Mouse (Mus musculus) large intestine, adult 2 months (tissue): ENCODE measurements around the gene Cmtm1. TPM values are rescaled to one million over a fixed set of nuclear protein-coding genes. Genes with fewer than 3 reads are reported as not detected.
A peak's percentile ranks its signal among the peaks of the same experiment; 100 is the strongest.
"Not testable (repeated sequence)": the region's sequence is repeated elsewhere in the genome, so short reads cannot be mapped to it uniquely, and the experiment has no call there.

Experiments used
- DNase-seq: peaks from one replicate; pipeline ENCODE4 v3.0.0-alpha.2; 2012; ENCODE audit warnings: low read depth, low spot score
- WGBS: fragments of 180-500 bp; shearing (Covaris S2); methylation state at CpG from one replicate; pipeline ENCODE4 v1.1.7; 2018; 5-methylcytosine and 5-hydroxymethylcytosine counted together
- polyA plus RNA-seq: library from polyadenylated mRNA; depleted of rRNA; stranded (reverse); fragments of >200 nt; gene quantifications from 2 replicates; pipeline ENCODE4 v1.2.3, GENCODE M21; 2012

Cmtm1 gene
- polyA plus RNA-seq, 1 experiment = not detected

DNA sequence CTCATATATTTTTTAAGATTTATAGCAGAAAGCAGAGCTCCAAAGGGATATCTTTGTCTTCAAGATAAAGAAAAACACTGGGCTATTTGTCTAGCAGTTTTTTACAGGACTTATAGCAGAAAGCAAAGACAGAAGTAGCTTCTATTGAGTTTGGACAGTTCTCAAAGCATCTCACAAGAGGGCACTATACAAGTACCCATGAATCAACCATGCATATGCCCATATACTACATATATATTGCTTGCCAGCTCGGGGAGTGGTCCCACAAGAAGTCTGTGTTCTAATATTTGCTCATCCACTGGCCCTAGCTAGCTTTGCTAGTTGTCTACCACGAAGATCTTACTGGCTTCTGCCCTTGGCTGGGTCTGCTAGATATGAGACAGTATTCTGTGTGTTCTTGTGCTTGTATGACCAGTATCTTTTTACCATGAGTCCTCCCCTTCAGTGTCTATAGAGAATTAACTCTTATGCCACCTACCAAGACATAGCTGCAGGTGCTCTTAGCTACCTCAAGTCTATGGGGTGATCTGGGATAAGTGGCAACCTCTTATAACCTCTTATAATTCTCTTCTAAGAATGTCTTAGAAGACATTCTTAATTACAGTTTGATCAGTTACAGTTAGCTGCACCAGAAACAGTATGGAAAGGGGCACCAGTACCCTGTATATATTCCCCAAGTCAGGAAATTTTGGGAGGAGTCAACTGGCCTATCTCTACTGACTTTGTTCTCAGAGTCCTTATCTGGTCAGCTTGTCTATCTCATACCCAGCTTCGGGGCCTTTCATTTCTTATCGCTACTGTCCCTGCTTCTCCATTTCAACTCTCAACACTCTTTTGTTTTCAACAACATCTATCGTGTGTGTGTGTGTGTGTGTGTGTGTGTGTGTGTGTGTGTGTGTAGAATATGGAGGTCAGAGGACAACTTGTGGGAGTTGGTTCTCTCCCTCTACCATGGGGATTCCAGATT lies 23.0 kb upstream of the Cmtm1 start:
- 71% methylated on average over 5 of the region's 5 CpGs for WGBS
- no peak for DNase-seq

DNA sequence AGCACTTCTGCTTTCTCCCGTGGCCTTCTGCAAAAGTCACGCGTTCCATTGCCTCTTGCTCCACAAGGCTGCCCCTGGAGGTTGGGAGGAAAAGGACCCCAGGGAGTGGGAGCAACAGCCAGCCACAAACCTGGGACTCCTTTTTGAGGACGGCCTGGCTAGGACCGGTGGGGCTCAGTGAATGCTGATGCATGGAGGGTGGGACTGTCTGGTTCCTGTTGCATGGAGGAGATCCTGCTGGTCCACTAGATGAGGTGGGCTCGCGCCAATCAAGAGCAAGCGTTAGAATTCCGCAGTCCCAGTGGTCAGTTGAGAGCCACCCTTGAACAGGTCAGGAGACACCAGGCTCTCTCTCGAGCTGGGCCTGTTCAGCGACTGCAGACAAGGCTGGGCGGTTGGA lies 12.0 kb upstream of the Cmtm1 start, which contains the start of gene Cmtm2b:
TSS of gene Cmtm2b (plus strand) at position 301 of the 400 bp plus-strand sequence.
- not testable (repeated sequence) for DNase-seq
- 81% methylated on average over 12 of the region's 12 CpGs for WGBS

DNA sequence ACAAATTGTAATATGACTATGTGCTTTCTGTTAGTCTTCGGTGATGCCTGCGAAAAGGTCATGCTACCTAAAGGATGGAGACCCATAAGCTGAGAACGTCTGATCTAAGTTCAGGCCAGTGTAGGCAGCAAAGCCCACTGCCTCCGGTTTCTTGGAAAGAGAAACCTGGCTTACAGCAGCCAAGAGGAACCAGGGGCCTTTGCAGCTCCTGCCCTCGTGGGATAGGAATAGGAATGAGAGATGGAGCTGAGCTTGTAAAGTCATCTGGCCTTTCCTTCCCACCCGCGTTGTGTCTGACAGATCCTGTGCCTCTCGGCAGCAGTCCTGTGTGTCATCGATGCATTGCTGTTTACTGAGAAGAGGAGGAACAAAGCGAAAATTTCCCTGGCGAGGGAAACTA lies 11.3 kb upstream of the Cmtm1 start, which contains the start of gene Gm11020:
TSS of gene Gm11020 (plus strand) at position 301 of the 400 bp plus-strand sequence.
- WGBS = 75% methylated on average over 11 of the region's 11 CpGs
- DNase-seq = not testable (repeated sequence)

GRCm38 (mm10) chr8:104313311-104313710 lies 3.4 kb upstream of the Cmtm1 start:
- WGBS = 40% methylated on average over 4 of the region's 4 CpGs
- DNase-seq = no peak

- not testable (repeated sequence) for DNase-seq
- 90% methylated on average over 3 of the region's 3 CpGs for WGBS
These were observed 2.1 kb upstream of the Cmtm1 start for GRCm38 (mm10) chr8:104312023-104312422.

- DNase-seq = not testable (repeated sequence)
- WGBS = 27% methylated on average over 6 of the region's 6 CpGs
These were observed 1.6 kb downstream of the Cmtm1 start for GRCm38 (mm10) chr8:104308341-104308740.

GRCm38 (mm10) chr8:104304962-104305361 lies 5.0 kb downstream of the Cmtm1 start:
- DNase-seq = no peak
- 78% methylated on average over 11 of the region's 11 CpGs for WGBS

DNA sequence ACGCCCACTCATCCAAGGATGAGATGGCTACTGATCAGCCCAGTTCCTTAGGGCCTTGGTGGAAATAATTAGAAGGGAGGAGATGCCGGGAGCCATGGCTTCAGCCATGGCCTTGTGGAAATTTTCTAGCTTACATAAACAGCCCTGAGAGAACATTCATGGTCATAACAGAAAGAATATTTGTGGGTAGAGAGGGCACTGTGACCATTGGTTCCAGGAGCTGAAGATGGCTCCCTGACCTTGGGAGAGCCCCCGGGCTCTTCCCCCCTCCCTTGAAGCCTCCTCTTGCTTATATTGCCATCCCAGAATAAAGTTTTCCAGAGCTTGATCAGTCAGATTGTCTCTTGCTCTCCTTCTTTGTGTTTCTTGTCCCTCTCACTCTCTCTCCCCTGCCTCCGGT lies 7.4 kb downstream of the Cmtm1 start:
- WGBS = 95% methylated on average over 4 of the region's 4 CpGs

DNA sequence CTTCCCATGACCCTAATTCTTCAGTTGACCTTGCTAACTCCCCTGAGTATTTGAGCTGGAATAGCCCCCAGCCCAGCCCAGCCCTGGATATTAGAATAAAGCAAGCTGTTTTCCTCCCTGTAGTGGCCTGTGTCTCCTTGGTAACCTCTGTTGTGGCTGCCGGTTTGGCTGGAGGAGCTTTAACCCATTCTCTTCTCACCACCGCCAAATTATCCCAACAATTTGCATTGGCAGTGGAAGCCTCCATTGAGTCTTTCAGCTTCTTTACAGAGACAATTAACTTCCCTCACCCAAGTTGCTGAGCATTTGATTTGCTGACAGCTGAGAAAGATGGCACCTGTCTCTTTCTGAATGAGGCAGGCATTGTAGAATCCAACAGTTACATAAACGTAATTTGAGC lies 8.4 kb downstream of the Cmtm1 start:
- whole genome bisulfite sequencing = 19% methylated on average over 3 of the region's 3 CpGs
- DNase-seq = not testable (repeated sequence)

More for the DNA sequence above, 7.4 kb downstream of the Cmtm1 start:
- DNase-seq = not testable (repeated sequence)

GRCm38 (mm10) chr8:104294396-104294795 lies 15.5 kb downstream of the Cmtm1 start:
- WGBS = 71% methylated on average over 1 of the region's 1 CpGs
- DNase-seq = no peak

- not testable (repeated sequence) for DNase-seq
- 87% methylated on average over 12 of the region's 12 CpGs for WGBS
These were observed 16.9 kb downstream of the Cmtm1 start, which contains the start of gene Cmtm2a for GRCm38 (mm10) chr8:104293081-104293480. Cmtm2a (minus strand) TSS chr8:104293181.

GRCm38 (mm10) chr8:104268937-104269440 lies 41.0 kb downstream of the Cmtm1 start:
- DNase-seq = no peak
- WGBS = 75% methylated on average over 6 of the region's 6 CpGs

DNA sequence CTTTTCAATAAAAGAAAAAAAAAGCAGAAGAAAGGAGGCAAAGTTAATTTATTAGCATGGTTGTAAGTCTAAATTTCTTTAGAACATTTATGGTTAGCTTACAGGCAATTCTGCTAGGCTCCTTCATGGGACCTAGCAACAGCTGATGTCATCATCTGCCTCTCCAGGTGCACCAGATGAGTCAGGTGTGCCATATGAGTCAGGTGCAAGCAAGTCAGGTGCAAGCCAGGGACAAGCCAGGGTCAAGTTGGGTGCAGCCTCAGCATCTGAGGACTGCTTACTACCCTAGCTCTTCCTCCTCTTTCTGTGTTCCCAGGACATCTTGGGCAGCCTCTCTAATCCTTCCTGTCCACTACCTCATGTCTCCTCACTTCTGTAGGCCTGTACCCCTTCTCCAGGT lies 41.6 kb downstream of the Cmtm1 start:
- DNase-seq = no peak

DNA sequence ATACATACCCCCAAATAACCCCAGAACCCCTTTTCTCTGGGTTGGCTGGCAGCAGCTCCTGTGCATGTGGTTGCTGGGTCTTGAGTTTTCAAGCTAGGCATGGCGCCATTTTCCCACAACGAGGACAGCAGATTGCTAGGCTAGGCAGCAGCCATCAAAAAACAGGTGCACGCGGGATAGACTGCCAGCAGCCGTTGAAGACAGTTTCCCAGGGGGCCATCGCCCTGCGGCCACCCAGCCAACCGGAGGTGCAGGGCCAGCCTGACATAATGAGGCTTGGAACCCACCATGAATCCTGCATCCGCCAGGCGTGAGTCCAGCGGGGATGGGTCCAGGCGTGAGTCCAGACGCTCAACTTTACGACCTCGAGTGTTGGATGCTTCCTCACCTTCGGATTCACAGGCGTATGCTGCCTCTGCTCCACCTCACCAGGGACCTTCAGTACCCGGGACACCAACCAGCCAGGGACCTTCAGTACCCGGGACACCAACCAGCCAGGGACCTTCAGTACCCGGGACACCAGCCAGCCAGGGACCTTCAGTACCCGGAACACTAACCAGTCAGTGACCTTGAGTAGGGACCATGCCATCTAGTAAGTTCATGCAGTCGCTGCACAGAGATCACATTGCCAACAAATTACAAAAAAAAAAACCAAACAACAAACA lies 45.5 kb downstream of the Cmtm1 start:
- 97% methylated on average over 22 of the region's 22 CpGs for WGBS

DNA sequence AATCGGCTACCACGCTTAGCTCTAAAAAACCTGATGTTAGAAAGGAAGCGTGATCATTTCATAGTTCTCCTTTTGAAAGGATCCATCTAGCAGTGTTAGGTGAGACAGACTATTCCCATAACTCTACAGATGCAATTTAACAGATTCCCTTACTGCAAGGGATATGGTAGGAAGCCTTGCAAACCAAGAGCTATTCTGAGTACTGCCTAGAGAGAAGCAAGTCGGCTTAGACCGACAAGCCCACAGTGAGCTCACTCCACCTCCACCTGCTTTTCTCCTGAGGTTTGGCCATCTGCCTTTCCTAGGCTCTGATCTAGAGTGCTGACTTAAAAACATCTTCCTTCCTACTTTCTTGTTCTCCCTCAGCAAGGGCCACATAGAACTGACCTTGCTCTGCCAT lies 48.1 kb downstream of the Cmtm1 start:
- 93% methylated on average over 5 of the region's 5 CpGs for WGBS
- DNase-seq = not testable (repeated sequence)

More for the DNA sequence above, 45.5 kb downstream of the Cmtm1 start:
- DNase-seq = not testable (repeated sequence)

DNA sequence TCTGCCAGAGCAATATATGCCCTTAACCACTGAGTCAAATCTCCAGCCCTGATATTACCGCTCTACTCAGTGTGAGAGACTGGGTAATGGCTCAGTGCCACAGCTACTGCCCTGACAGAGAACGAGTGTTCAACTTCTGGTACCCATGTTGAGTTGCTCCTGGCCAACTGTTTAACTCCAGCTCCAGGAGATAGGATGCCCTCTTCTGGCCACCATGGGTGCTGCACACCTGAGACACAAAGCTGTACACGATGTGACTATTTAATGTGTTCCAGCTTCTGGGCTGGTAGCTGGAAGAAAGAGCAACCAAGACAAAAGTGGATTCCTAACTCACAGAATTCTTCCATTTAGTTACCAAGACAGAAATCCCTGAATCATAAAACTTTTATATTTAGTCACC lies 56.9 kb downstream of the Cmtm1 start:
- whole genome bisulfite sequencing = 91% methylated on average over 3 of the region's 3 CpGs
- no peak for DNase-seq

DNA sequence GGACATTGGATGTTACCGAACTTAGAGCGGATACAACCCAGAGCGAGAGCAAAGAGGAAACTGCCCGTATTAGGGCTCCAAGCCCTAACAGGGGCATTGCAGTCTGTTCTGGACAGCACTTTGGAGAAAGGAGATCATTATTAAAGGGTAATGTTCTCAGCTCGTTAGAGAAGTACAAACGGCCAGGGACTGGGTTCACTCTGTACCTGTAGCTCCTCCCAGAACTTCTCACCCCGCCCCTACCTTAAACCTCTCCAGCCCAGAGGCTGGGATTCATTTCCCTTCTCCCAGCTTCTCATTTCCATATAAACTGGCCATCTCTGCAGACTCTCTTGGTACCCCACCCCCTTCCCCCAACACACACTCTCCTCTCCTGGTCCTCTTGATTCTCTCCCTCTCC lies 58.5 kb downstream of the Cmtm1 start:
- under 1% methylated on average over 7 of the region's 7 CpGs for WGBS
- DNase-seq = no peak

- 4% methylated on average over 41 of the region's 41 CpGs for WGBS
- DNase-seq = peak; percentile 70
These were observed 59.2 kb downstream of the Cmtm1 start, which contains the start of gene Cklf for GRCm38 (mm10) chr8:104250439-104251367. Cklf (plus strand) TSS chr8:104250861.

DNA sequence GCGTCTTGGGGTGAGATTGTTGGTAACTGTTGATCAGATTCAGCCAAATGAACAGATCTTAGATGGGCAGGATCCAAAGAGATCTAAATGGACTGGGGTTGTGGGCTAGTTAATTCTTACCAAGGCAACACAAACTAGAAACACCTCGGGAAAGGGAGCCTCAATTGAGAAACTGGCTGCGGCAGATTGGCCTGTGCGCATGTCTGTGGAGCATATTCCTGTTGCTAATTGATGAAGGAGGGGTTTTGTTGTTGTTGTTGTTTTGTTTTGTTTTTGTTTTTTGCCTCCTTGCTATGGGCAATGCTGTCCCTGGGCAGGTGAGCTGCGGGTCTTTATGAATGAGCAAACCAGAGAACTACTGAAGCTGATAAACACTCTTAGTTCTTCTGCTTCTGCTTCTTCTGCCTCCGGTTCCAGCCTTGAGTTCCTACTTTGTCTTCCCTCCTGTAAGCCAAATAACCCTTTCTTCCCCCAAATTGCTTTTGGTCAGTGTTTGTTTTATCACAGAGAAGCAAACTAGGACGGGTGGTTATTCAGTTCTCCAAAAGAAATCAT lies 60.4 kb downstream of the Cmtm1 start:
- 85% methylated on average over 7 of the region's 7 CpGs for WGBS
- no peak for DNase-seq
